Mouse (Mus musculus) megakaryocyte, embryonic 14.5 days (primary cell): ENCODE results near the gene Rtn1. TPM values are rescaled to one million over a fixed set of nuclear protein-coding genes. Genes with fewer than 3 reads are reported as not detected.

Experiments
- H3K27me3 ChIP-seq: replicated peaks from 2 replicates; pipeline ENCODE3; 2012; ENCODE audit warnings: inconsistent platforms
- H3K36me3 ChIP-seq: replicated peaks from 2 replicates; pipeline ENCODE3; 2012; ENCODE audit warnings: low read length, inconsistent platforms, mixed read lengths
- H3K4me1 ChIP-seq: 2 replicates; pipeline ENCODE4 v1.6.1; 2012; ENCODE audit warnings: inconsistent platforms
- H3K4me3 ChIP-seq: replicated peaks from 2 replicates; pipeline ENCODE3; 2012; ENCODE audit warnings: moderate library complexity, mild to moderate bottlenecking, inconsistent platforms
- H3K9me3 ChIP-seq: 2 replicates; pipeline ENCODE4 v1.6.1; 2012; ENCODE audit warnings: inconsistent platforms
- FLI1 ChIP-seq: IDR thresholded peaks from 2 replicates; pipeline ENCODE4 v1.6.1; 2012; ENCODE audit warnings: low read length, inconsistent platforms, mixed read lengths
- GATA1 ChIP-seq: IDR thresholded peaks from 3 replicates; pipeline ENCODE4 v1.6.1; 2012; ENCODE audit warnings: mixed read lengths, low read length, inconsistent platforms, borderline replicate concordance
- polyA plus RNA-seq: library from polyadenylated mRNA; stranded (reverse); fragments of >175 nt; gene quantifications from 2 replicates; pipeline ENCODE4 v1.2.3, GENCODE M21; 2012; ENCODE audit warnings: low replicate concordance; ENCODE audit not compliant: insufficient read depth

The Rtn1 gene
- polyA plus RNA-seq, 1 experiment, result not detected

GRCm38 (mm10) chr12:72287332-72288004, 121.4 kb downstream of the Rtn1 start:
- Histone ChIP-seq H3K9me3 (0 out of 2 replicates have a peak, but pooled peaks cover 2% of the 10 kb centered on the region), H3K4me3 (no peak overlapping the region), H3K36me3 (no peaks in the 10 kb centered on the region), H3K4me1 (no peaks in the 10 kb centered on the region), H3K27me3 (no peaks in the 10 kb centered on the region)
- TF ChIP-seq GATA1 (no peak), FLI1 (no peak)

GRCm38 (mm10) chr12:72285366-72286345, 123.2 kb downstream of the Rtn1 start:
- Histone ChIP-seq H3K36me3 (no peaks in the 10 kb centered on the region), H3K9me3 (0 out of 2 replicates have a peak, but pooled peaks cover 2% of the 10 kb centered on the region), H3K27me3 (no peaks in the 10 kb centered on the region), H3K4me3 (no peak overlapping the region), H3K4me1 (no peaks in the 10 kb centered on the region)
- TF ChIP-seq GATA1, result no peak
- no peak for TF ChIP-seq FLI1

DNA sequence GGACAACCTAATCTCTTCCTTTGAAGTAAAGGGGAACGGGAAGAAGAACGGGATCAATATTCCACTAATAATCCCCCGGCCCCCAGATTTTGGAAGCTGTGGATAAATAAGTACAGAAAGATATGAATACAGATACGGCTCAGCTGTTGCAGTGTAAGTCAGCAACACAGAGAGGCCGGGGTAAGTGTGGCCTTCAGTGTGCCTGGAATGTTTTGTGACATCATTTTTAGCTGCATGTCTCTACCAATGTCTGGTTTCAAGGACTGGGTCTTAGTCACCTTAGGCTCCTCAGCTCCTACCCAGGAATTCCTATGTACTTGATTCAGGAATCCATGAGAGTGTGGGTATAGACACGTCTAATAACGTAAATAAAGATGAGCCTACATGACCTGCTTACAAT, 124.3 kb downstream of the Rtn1 start:
- no peaks in the 10 kb centered on the region for H3K36me3 ChIP-seq
- TF ChIP-seq FLI1, result no peak
- no peak for TF ChIP-seq GATA1
- no peaks in the 10 kb centered on the region for H3K27me3 ChIP-seq
- no peaks in the 10 kb centered on the region for H3K4me1 ChIP-seq
- 0 out of 2 replicates have a peak, but pooled peaks cover 2% of the 10 kb centered on the region for H3K9me3 ChIP-seq
- H3K4me3 ChIP-seq, result no peak overlapping the region

- Histone ChIP-seq H3K4me1 (no peaks in the 10 kb centered on the region), H3K36me3 (no peaks in the 10 kb centered on the region), H3K4me3 (no peak overlapping the region), H3K27me3 (no peaks in the 10 kb centered on the region), H3K9me3 (peaks cover 7% of the 10 kb centered on the region)
- TF ChIP-seq FLI1, result no peak
- no peak for TF ChIP-seq GATA1
These were observed 129.6 kb downstream of the Rtn1 start for GRCm38 (mm10) chr12:72279129-72279875.

DNA sequence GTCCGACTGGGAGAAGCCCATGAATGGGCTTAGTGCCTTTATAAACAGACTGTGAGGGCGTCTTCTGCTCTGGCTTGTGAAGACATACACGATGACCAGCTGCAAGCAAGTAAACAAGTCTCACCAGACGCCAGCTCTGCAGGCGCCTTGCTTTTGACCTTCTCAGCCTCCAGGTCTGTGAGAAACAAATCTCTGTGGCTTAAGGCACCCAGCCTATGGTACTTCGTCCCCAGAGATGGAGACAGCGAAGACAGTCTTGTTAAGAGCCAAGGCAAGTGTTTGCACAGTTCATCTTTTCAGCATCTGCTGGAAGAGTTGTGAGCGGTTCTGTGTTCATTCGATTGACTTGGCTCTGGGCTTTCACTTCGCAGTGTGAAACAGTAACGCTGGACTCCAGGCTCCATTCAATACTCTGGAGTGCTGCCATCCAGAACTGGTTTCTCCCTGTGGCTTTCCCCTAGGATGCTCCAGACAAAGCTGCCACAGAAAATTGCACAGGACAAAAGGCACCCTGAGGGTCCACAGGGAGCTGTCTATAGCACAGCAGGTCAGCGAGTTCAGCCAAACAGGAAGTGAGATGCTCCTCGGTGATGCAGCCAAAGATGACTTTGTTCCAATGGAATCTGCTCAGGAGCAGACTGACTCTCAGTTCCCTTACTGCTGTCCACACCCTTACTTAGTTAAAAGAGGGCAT, 135.0 kb downstream of the Rtn1 start:
- Histone ChIP-seq H3K9me3 (peaks cover 15% of the 10 kb centered on the region), H3K4me3 (no peak overlapping the region), H3K4me1 (no peaks in the 10 kb centered on the region)

GRCm38 (mm10) chr12:72267614-72268013, 141.2 kb downstream of the Rtn1 start:
- no peak for TF ChIP-seq GATA1
- no peak for TF ChIP-seq FLI1
- no peaks in the 10 kb centered on the region for H3K36me3 ChIP-seq

More for the DNA sequence above, 135.0 kb downstream of the Rtn1 start:
- Histone ChIP-seq H3K36me3 (no peaks in the 10 kb centered on the region), H3K27me3 (no peaks in the 10 kb centered on the region)
- no peak for TF ChIP-seq GATA1
- TF ChIP-seq FLI1, result no peak

GRCm38 (mm10) chr12:72265261-72266228, 143.3 kb downstream of the Rtn1 start:
- Histone ChIP-seq H3K9me3 (peaks cover 17% of the 10 kb centered on the region), H3K4me3 (peak overlapping the region; percentile 50), H3K27me3 (no peaks in the 10 kb centered on the region), H3K4me1 (no peaks in the 10 kb centered on the region), H3K36me3 (no peaks in the 10 kb centered on the region)
- TF ChIP-seq FLI1, result no peak
- no peak for TF ChIP-seq GATA1

More at GRCm38 (mm10) chr12:72267614-72268013, 141.2 kb downstream of the Rtn1 start:
- Histone ChIP-seq H3K4me1 (no peaks in the 10 kb centered on the region), H3K27me3 (no peaks in the 10 kb centered on the region), H3K4me3 (no peak overlapping the region), H3K9me3 (peaks cover 11% of the 10 kb centered on the region)

DNA sequence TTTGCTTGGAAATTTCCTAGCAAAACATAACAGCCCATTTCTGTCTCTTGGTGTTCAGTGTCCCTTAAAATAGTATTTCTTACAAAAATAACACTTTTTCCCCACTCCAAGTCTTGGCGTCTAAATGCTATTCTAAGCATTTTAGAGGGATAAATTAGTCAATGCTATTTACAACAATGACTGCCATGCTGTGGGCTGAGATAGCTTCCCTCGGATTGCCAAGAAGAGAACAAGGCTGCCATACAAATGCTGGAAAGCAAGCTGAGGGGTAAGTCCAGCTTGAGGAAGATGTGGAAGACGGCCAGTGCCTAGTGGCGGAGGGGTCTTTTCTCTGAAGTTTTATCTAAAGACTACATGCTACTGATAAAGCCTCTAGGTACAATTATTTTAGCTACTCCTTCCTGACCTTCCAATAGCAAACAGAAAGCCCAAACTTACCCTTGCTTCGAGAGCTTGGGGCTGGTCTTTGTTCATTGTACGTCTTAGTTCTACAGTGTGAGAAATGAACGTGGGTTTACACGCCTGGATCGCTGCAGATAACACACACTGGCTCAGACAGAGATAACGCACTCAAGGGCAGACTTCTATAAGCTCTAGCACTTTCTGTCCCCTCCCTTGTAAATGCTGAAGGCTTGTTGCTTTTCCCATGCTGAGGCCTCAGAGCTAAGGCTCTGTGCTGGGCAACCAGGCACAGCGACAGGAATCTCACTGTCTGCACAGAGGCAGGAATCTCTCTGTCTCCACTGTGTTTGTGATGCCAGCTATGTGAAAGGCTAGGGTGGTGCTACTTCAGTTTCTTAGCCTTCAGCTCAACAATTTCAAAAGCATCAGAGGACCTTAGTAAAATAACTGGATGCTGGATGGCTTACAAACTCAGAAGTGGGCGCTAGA, 145.4 kb downstream of the Rtn1 start:
- H3K4me1 ChIP-seq, result no peaks in the 10 kb centered on the region
- TF ChIP-seq GATA1, result no peak
- TF ChIP-seq FLI1, result no peak
- peaks cover 20% of the 10 kb centered on the region for H3K9me3 ChIP-seq

More for the DNA sequence above, 145.4 kb downstream of the Rtn1 start:
- Histone ChIP-seq H3K36me3 (no peaks in the 10 kb centered on the region), H3K27me3 (no peaks in the 10 kb centered on the region), H3K4me3 (no peak overlapping the region)
